Comparison of ENCODE assay signal across 24 mouse cellular contexts in the genomic region with DNA sequence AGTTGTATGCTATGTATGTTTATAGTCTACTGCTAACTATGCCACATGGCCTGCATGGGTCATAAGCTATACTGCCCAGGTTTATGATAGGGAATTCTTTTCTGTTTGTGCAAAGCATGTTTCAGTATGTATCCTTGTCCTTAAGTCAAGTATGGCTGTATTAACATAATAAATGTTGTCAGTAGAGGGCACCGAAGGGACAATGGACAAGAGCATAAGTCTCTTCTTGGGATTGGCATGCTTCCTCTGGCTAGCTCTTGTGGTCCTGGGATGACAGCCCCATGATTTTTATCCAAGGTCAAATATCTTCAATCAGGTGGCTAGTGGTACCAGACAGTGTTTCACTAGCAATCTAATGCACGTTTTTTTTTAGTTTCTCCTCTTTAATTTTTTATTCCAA.
DNase-seq lines count a peak whose midpoint lies in the region; ATAC-seq lines count a peak whose summit lies in the region.
"Had no signal": no experiment of that assay in that cellular context is flagged by ENCODE, and none has a peak within 500 bp of the region (broad histone marks: within the 10 kb centered on the region; RNA-seq: fewer than 3 reads in every experiment).

No protein-coding gene starts in this region.

- no peaks in the 10 kb centered on the region for H3K36me3 ChIP-seq in kidney, embryonic 14.5 days (ENCODE audit: control insufficient read depth, insufficient read depth, low read length)
- H3K36me3 ChIP-seq: forebrain, embryonic 15.5 days; heart, embryonic 10.5 days; hindbrain, embryonic 15.5 days; intestine, embryonic 15.5 days; limb, embryonic 12.5 days had no signal

- no peak overlapping the region for H3K4me2 ChIP-seq in kidney, embryonic 14.5 days (replicated peaks; ENCODE audit: low read depth, low read length)
- H3K4me2 ChIP-seq: forebrain, embryonic 15.5 days; hindbrain, embryonic 15.5 days; intestine, embryonic 15.5 days; limb, embryonic 12.5 days; liver, embryonic 11.5 days had no signal

- H3K4me1 ChIP-seq in kidney, embryonic 14.5 days (ENCODE audit: control insufficient read depth, insufficient read depth, low read length) = no peaks in the 10 kb centered on the region
- H3K4me1 ChIP-seq: forebrain, embryonic 15.5 days; heart, embryonic 10.5 days; hindbrain, embryonic 15.5 days; intestine, embryonic 15.5 days; limb, embryonic 12.5 days; megakaryocyte, embryonic 14.5 days had no signal

- H3K27ac ChIP-seq in kidney, embryonic 14.5 days (ENCODE audit: low read depth, low read length) = no peak overlapping the region
- H3K27ac ChIP-seq: forebrain, embryonic 15.5 days; heart, embryonic 10.5 days; hindbrain, embryonic 15.5 days; intestine, embryonic 15.5 days; limb, embryonic 12.5 days; stomach, postnatal 0 days had no signal

- no peaks in the 10 kb centered on the region for H3K9me3 ChIP-seq in kidney, embryonic 14.5 days (ENCODE audit: control insufficient read depth, low read length)
- H3K9me3 ChIP-seq: forebrain, embryonic 15.5 days; heart, embryonic 10.5 days; hindbrain, embryonic 15.5 days; intestine, embryonic 15.5 days; limb, embryonic 12.5 days had no signal

- 88% methylated on average over 2 of the region's 2 CpGs for WGBS in kidney, embryonic 14.5 days

- ATAC-seq in kidney, embryonic 14.5 days (ENCODE audit: low FRiP score, low TSS enrichment) = no peak
- ATAC-seq: CD4-positive, CD25-positive, alpha-beta regulatory T cell, adult 4 months; forebrain, embryonic 15.5 days; intestine, embryonic 15.5 days; liver, postnatal 0 days; midbrain, embryonic 16.5 days had no signal

- H3K27me3 ChIP-seq in kidney, embryonic 14.5 days (ENCODE audit: control insufficient read depth, insufficient read depth, low read length) = no peaks in the 10 kb centered on the region
- H3K27me3 ChIP-seq: forebrain, embryonic 15.5 days; hindbrain, embryonic 15.5 days; intestine, embryonic 15.5 days; limb, embryonic 12.5 days; megakaryocyte, embryonic 14.5 days had no signal

- peak; percentile 4 to 10 for DNase-seq in cerebellum, postnatal 10 days
- no peak for DNase-seq in cerebellum, adult 11-12 months
- peak; percentile 5 for DNase-seq in kidney, adult 9 months
- DNase-seq in 416B (ENCODE audit: low read depth) = peak; percentile 56
- DNase-seq in embryo, embryonic 11 days = peak; percentile 12
- DNase-seq in retina, postnatal 1 day = no peak
- no peak for DNase-seq in spleen, postnatal 14 days (ENCODE audit: low spot score in 2 of 2)
- DNase-seq: cerebellum, adult 8-10 months; heart, postnatal 4 days; kidney, postnatal 10 days; liver, postnatal 0 days; lung, postnatal 14 days; thymus, adult 2 months had no signal

- H3K9ac ChIP-seq in kidney, embryonic 14.5 days (ENCODE audit: low read depth, low read length) = no peak overlapping the region
- H3K9ac ChIP-seq: forebrain, embryonic 15.5 days; hindbrain, embryonic 15.5 days; intestine, embryonic 15.5 days; limb, embryonic 12.5 days; liver, postnatal 0 days had no signal

- H3K4me3 ChIP-seq in kidney, embryonic 14.5 days (ENCODE audit: low read length) = no peak overlapping the region
- H3K4me3 ChIP-seq: forebrain, embryonic 15.5 days; heart, embryonic 10.5 days; hindbrain, embryonic 15.5 days; intestine, embryonic 15.5 days; limb, embryonic 12.5 days; megakaryocyte, embryonic 14.5 days had no signal

Comparison
In these comparisons a context has a peak if more than half of its experiments do, and no peak if none do; other contexts are left out.
1. DNase-seq: peak in cerebellum, postnatal 10 days (2 of 2), kidney, adult 9 months (single experiment), 416B (single experiment) and embryo, embryonic 11 days (single experiment); none in cerebellum, adult 11-12 months (single experiment), retina, postnatal 1 day (single experiment) and spleen, postnatal 14 days (0 of 2).